Mouse (Mus musculus): ENCODE results near the gene Wdr95. TPM values are rescaled to one million over a fixed set of nuclear protein-coding genes. Genes with fewer than 3 reads are reported as not detected.
A peak's percentile ranks its signal among the peaks of the same experiment; 100 is the strongest.

Wdr95 gene
- polyA plus RNA-seq, 1 experiment, result 0.29 TPM

DNA sequence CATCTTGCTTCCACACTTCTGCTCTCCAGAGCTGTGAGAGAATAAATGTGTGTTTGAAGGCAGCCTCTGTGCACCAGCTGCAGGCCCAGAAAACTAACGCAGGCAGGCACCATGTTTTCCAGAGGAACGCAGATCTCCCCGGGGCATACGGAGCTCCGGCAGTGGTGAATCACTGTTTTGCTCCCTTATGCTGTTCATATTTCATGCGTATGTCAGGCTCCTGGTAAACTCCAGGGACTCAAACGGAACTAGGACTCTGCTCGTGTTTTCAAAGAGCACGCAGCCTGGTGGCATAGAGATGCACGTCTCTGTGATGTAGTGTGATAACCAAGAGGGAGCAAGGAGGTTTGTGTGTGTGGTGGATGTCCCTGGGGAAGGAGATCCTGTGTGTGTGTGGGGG lies 84.3 kb downstream of the Wdr95 start:
- Histone ChIP-seq H3K36me3 (ENCODE audit: control insufficient read depth, insufficient read depth) (peaks cover 42% of the 10 kb centered on the region), H3K27me3 (ENCODE audit: control insufficient read depth, insufficient read depth, insufficient read length) (no peaks in the 10 kb centered on the region), H3K4me3 (ENCODE audit: insufficient read depth, poor library complexity, severe bottlenecking) (no peak overlapping the region), H3K79me3 (ENCODE audit: low read depth) (peaks cover 2% of the 10 kb centered on the region), H3ac (ENCODE audit: control insufficient read depth, insufficient read length, low read depth) (no peak overlapping the region), H3K79me2 (ENCODE audit: control insufficient read depth, insufficient read depth) (no peaks in the 10 kb centered on the region)
- TF ChIP-seq USF1 (IDR thresholded peaks at IDR 0.05; ENCODE audit: low read depth) (no peak), MAX (IDR thresholded peaks at IDR 0.05) (no peak), CTCF (IDR thresholded peaks at IDR 0.05; ENCODE audit: control insufficient read depth, insufficient read depth, insufficient read length) (no peak), MYOG (IDR thresholded peaks at IDR 0.05; ENCODE audit: control insufficient read depth, extremely low read depth, insufficient read length) (no peak), MYOD1 (IDR thresholded peaks at IDR 0.05; ENCODE audit: control insufficient read depth, insufficient read length, low read depth) (no peak), FOSL1 (IDR thresholded peaks at IDR 0.05; ENCODE audit: insufficient read depth, low read length, poor library complexity, severe bottlenecking) (no peak), CEBPB (IDR thresholded peaks at IDR 0.05; ENCODE audit: low read depth) (no peak)

DNA sequence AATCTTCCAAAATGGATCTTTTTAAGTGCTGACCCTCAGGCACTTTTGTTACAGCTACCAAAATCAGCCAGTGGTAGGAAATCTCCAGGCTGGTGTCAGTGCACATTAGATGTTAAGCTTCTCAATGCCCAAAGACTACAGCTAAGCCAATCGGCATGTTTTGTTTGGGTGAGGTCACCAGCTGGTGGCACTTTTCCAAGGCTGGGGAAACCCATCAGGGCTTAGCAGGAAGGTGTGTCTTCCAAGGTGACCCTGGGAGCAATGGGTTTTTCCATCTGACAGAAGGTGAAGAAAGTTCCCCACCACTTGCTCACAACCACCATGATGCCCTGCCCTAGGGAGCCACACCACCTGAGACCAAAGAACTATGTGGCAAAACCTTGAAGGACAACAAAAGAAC lies 87.7 kb downstream of the Wdr95 start:
- peaks cover 4% of the 10 kb centered on the region for H3K79me3 ChIP-seq (ENCODE audit: low read depth)
- peaks cover 75% of the 10 kb centered on the region for H3K36me3 ChIP-seq (ENCODE audit: control insufficient read depth, insufficient read depth)
- no peaks in the 10 kb centered on the region for H3K27me3 ChIP-seq (ENCODE audit: control insufficient read depth, insufficient read depth, insufficient read length)
- no peak overlapping the region for H3K4me3 ChIP-seq (ENCODE audit: insufficient read depth, poor library complexity, severe bottlenecking)
- no peak overlapping the region for H3ac ChIP-seq (ENCODE audit: control insufficient read depth, insufficient read length, low read depth)
- TF ChIP-seq USF1 (IDR thresholded peaks at IDR 0.05; ENCODE audit: low read depth) (no peak), CEBPB (IDR thresholded peaks at IDR 0.05; ENCODE audit: low read depth) (no peak), MYOG (IDR thresholded peaks at IDR 0.05; ENCODE audit: control insufficient read depth, extremely low read depth, insufficient read length) (no peak), MYOD1 (IDR thresholded peaks at IDR 0.05; ENCODE audit: control insufficient read depth, insufficient read length, low read depth) (no peak), CTCF (IDR thresholded peaks at IDR 0.05; ENCODE audit: control insufficient read depth, insufficient read depth, insufficient read length) (no peak), FOSL1 (IDR thresholded peaks at IDR 0.05; ENCODE audit: insufficient read depth, low read length, poor library complexity, severe bottlenecking) (no peak), MAX (IDR thresholded peaks at IDR 0.05) (no peak)
- peaks cover 4% of the 10 kb centered on the region for H3K79me2 ChIP-seq (ENCODE audit: control insufficient read depth, insufficient read depth)

- H3K4me3 ChIP-seq (ENCODE audit: insufficient read depth, poor library complexity, severe bottlenecking), result no peak overlapping the region
- no peak overlapping the region for H3ac ChIP-seq (ENCODE audit: control insufficient read depth, insufficient read length, low read depth)
- no peaks in the 10 kb centered on the region for H3K27me3 ChIP-seq (ENCODE audit: control insufficient read depth, insufficient read depth, insufficient read length)
- TF ChIP-seq MYOD1 (IDR thresholded peaks at IDR 0.05; ENCODE audit: control insufficient read depth, insufficient read length, low read depth), result no peak
- no peak for TF ChIP-seq FOSL1 (IDR thresholded peaks at IDR 0.05; ENCODE audit: insufficient read depth, low read length, poor library complexity, severe bottlenecking)
- no peak for TF ChIP-seq MAX (IDR thresholded peaks at IDR 0.05)
- TF ChIP-seq USF1 (IDR thresholded peaks at IDR 0.05; ENCODE audit: low read depth), result no peak
- no peak for TF ChIP-seq CEBPB (IDR thresholded peaks at IDR 0.05; ENCODE audit: low read depth)
- no peak for TF ChIP-seq CTCF (IDR thresholded peaks at IDR 0.05; ENCODE audit: control insufficient read depth, insufficient read depth, insufficient read length)
- TF ChIP-seq MYOG (IDR thresholded peaks at IDR 0.05; ENCODE audit: control insufficient read depth, extremely low read depth, insufficient read length), result no peak
- peaks cover 82% of the 10 kb centered on the region for H3K36me3 ChIP-seq (ENCODE audit: control insufficient read depth, insufficient read depth)
- peaks cover 8% of the 10 kb centered on the region for H3K79me3 ChIP-seq (ENCODE audit: low read depth)
- H3K79me2 ChIP-seq (ENCODE audit: control insufficient read depth, insufficient read depth), result peaks cover 11% of the 10 kb centered on the region
Observed at GRCm38 (mm10) chr5:149616817-149617216, 88.3 kb downstream of the Wdr95 start.

DNA sequence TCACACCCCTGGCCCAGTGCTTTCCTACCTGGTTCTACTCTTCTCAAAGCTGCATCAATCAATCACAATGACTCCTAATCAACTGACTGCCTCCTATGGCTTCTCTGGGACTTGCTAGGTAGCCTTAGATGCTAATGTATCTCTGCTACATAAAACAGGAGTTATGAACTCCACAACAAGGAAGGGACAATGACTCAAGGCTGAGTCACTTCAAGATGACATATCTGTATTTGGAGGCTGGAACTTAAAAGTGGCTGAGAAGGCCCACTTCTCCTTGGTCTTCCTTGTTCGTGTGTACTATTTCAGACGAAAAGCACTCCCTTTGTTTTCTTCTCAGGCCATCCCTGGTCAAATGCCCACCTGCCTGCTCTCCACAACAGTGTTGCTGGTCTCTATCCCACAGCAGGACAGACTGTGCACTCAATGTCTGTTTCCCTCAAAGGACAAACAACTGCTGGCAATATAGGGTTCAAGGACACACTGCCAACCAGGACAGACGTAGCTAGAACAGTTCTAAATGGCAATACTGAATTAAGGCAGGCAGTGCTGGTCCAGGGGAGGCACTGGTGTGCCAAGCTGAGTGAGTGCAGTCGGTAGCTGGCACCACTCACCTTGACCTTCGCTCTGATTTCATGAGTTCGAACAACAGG lies 89.4 kb downstream of the Wdr95 start:
- H3K36me3 ChIP-seq (ENCODE audit: control insufficient read depth, insufficient read depth), result peaks cover 93% of the 10 kb centered on the region
- peaks cover 22% of the 10 kb centered on the region for H3K79me2 ChIP-seq (ENCODE audit: control insufficient read depth, insufficient read depth)
- H3K27me3 ChIP-seq (ENCODE audit: control insufficient read depth, insufficient read depth, insufficient read length), result no peaks in the 10 kb centered on the region
- no peak overlapping the region for H3K4me3 ChIP-seq (ENCODE audit: insufficient read depth, poor library complexity, severe bottlenecking)
- no peak overlapping the region for H3ac ChIP-seq (ENCODE audit: control insufficient read depth, insufficient read length, low read depth)
- TF ChIP-seq FOSL1 (IDR thresholded peaks at IDR 0.05; ENCODE audit: insufficient read depth, low read length, poor library complexity, severe bottlenecking) (peak; percentile 8), USF1 (IDR thresholded peaks at IDR 0.05; ENCODE audit: low read depth) (no peak), CEBPB (IDR thresholded peaks at IDR 0.05; ENCODE audit: low read depth) (no peak), MAX (IDR thresholded peaks at IDR 0.05) (no peak), MYOG (IDR thresholded peaks at IDR 0.05; ENCODE audit: control insufficient read depth, extremely low read depth, insufficient read length) (no peak)
- H3K79me3 ChIP-seq (ENCODE audit: low read depth), result peaks cover 16% of the 10 kb centered on the region

GRCm38 (mm10) chr5:149622152-149622551 lies 93.7 kb downstream of the Wdr95 start:
- Histone ChIP-seq H3K79me3 (ENCODE audit: low read depth) (peaks cover 23% of the 10 kb centered on the region), H3K27me3 (ENCODE audit: control insufficient read depth, insufficient read depth, insufficient read length) (no peaks in the 10 kb centered on the region), H3K36me3 (ENCODE audit: control insufficient read depth, insufficient read depth) (peaks cover 95% of the 10 kb centered on the region), H3K4me3 (ENCODE audit: insufficient read depth, poor library complexity, severe bottlenecking) (no peak overlapping the region), H3K79me2 (ENCODE audit: control insufficient read depth, insufficient read depth) (peaks cover 60% of the 10 kb centered on the region), H3ac (ENCODE audit: control insufficient read depth, insufficient read length, low read depth) (no peak overlapping the region)
- TF ChIP-seq FOSL1 (IDR thresholded peaks at IDR 0.05; ENCODE audit: insufficient read depth, low read length, poor library complexity, severe bottlenecking), result no peak

- Histone ChIP-seq H3K27me3 (ENCODE audit: control insufficient read depth, insufficient read depth, insufficient read length) (no peaks in the 10 kb centered on the region), H3K4me3 (ENCODE audit: insufficient read depth, poor library complexity, severe bottlenecking) (no peak overlapping the region), H3K79me2 (ENCODE audit: control insufficient read depth, insufficient read depth) (peaks cover 65% of the 10 kb centered on the region), H3ac (ENCODE audit: control insufficient read depth, insufficient read length, low read depth) (no peak overlapping the region), H3K79me3 (ENCODE audit: low read depth) (peaks cover 25% of the 10 kb centered on the region), H3K36me3 (ENCODE audit: control insufficient read depth, insufficient read depth) (peaks cover 95% of the 10 kb centered on the region)
- TF ChIP-seq CTCF (IDR thresholded peaks at IDR 0.05; ENCODE audit: control insufficient read depth, insufficient read depth, insufficient read length), result no peak
- TF ChIP-seq MAX (IDR thresholded peaks at IDR 0.05), result no peak
- no peak for TF ChIP-seq MYOD1 (IDR thresholded peaks at IDR 0.05; ENCODE audit: control insufficient read depth, insufficient read length, low read depth)
- TF ChIP-seq MYOG (IDR thresholded peaks at IDR 0.05; ENCODE audit: control insufficient read depth, extremely low read depth, insufficient read length), result no peak
- TF ChIP-seq FOSL1 (IDR thresholded peaks at IDR 0.05; ENCODE audit: insufficient read depth, low read length, poor library complexity, severe bottlenecking), result no peak
- TF ChIP-seq USF1 (IDR thresholded peaks at IDR 0.05; ENCODE audit: low read depth), result no peak
- TF ChIP-seq CEBPB (IDR thresholded peaks at IDR 0.05; ENCODE audit: low read depth), result no peak
Observed at GRCm38 (mm10) chr5:149622644-149623043, 94.2 kb downstream of the Wdr95 start.
